Mouse (Mus musculus): ENCODE data around the gene Ormdl1. TPM values are rescaled to one million over a fixed set of nuclear protein-coding genes. Genes with fewer than 3 reads are reported as not detected.

The Ormdl1 gene
- total and polyA plus RNA-seq, 3 experiments, result 6.3 to 14.3 (median 13.2) TPM

GRCm38 (mm10) chr1:53358988-53359387, 62.1 kb downstream of the Ormdl1 start:
- no peak for DNase-seq
- Histone ChIP-seq H3K27me3 (ENCODE audit: control insufficient read depth, insufficient read depth, low read length) (no peaks in the 10 kb centered on the region), H3K27ac (no peak overlapping the region), H3K4me1 (ENCODE audit: control insufficient read depth, insufficient read depth, low read length) (no peaks in the 10 kb centered on the region), H3K9ac (ENCODE audit: low read depth, low read length) (no peak overlapping the region), H3K4me3 (no peak overlapping the region), H3K79me2 (replicated peaks; ENCODE audit: control insufficient read depth, insufficient read depth, low read length) (no peaks in the 10 kb centered on the region), H3K36me3 (ENCODE audit: control insufficient read depth, insufficient read depth, low read length) (no peaks in the 10 kb centered on the region)
- no peak for TF ChIP-seq EP300 (IDR thresholded peaks at IDR 0.05; ENCODE audit: insufficient read depth, low read depth, low read length)
- no peak for TF ChIP-seq POLR2A (IDR thresholded peaks at IDR 0.05; ENCODE audit: insufficient read depth, low read depth, low read length)
- no peak for TF ChIP-seq CTCF (IDR thresholded peaks at IDR 0.05)
- intact Hi-C loops (cut with DNase I), result loop anchor here (10.0 kb wide), 1 partner anchor 714 kb away; no protein-coding TSS in a partner anchor

Other genes with a start within 250 kb of the Ormdl1 start
- under 1 TPM; 0.37 to 0.43 TPM for gene Mstn, start 235.5 kb upstream of the Ormdl1 start, total RNA-seq (2021)
- 0.21 and 1.4 TPM in 2 replicates for gene Mstn, start 235.5 kb upstream of the Ormdl1 start, polyA plus RNA-seq (2012; rRNA removed)
- not detected for gene 1700019A02Rik, start 109.5 kb upstream of the Ormdl1 start, total RNA-seq (2021)
- gene 1700019A02Rik, start 109.5 kb upstream of the Ormdl1 start, polyA plus RNA-seq (2012; rRNA removed), result not detected in 2 replicates
- 10 to 100 TPM; 10.9 to 13.8 TPM for gene Pms1, start 77 bp upstream of the Ormdl1 start, total RNA-seq (2021)
- 1.2 and 2.0 TPM in 2 replicates for gene Pms1, start 77 bp upstream of the Ormdl1 start, polyA plus RNA-seq (2012; rRNA removed)
- not detected for gene Gm28778, start within 50 bp of the Ormdl1 start, total RNA-seq (2021)
- 7.9 and 10.1 TPM in 2 replicates for gene Gm28778, start within 50 bp of the Ormdl1 start, polyA plus RNA-seq (2012; rRNA removed)
- gene Osgepl1, start 16.5 kb downstream of the Ormdl1 start, total RNA-seq (2021), result 10 to 100 TPM; 51.5 to 55.9 TPM
- gene Osgepl1, start 16.5 kb downstream of the Ormdl1 start, polyA plus RNA-seq (2012; rRNA removed), result 27.7 and 61.2 TPM in 2 replicates
- gene Asdurf, start 55.5 kb downstream of the Ormdl1 start, total RNA-seq (2021), result 1 to 10 TPM in 1 of 2 experiments, not detected in 1; 1.4 TPM
- gene Asdurf, start 55.5 kb downstream of the Ormdl1 start, polyA plus RNA-seq (2012; rRNA removed), result not detected in 2 replicates
- under 1 TPM in 1 of 2 experiments, not detected in 1; 0.14 TPM for gene Gm28551, start 55.6 kb downstream of the Ormdl1 start, total RNA-seq (2021)
- 0.06 TPM in 1 of 2 replicates, not detected in the other for gene Gm28551, start 55.6 kb downstream of the Ormdl1 start, polyA plus RNA-seq (2012; rRNA removed)
- gene Asnsd1, start 55.7 kb downstream of the Ormdl1 start, total RNA-seq (2021), result 10 to 100 TPM; 56.4 to 64.7 TPM
- gene Asnsd1, start 55.7 kb downstream of the Ormdl1 start, polyA plus RNA-seq (2012; rRNA removed), result 14.3 and 32.1 TPM in 2 replicates

Data from heart, adult 2 months (tissue).